Mouse (Mus musculus) naive thymus-derived CD4-positive, alpha-beta T cell, adult 2 months (primary cell): ENCODE measurements around the gene Dynlt3.
"Not testable (repeated sequence)": the region's sequence is repeated elsewhere in the genome, so short reads cannot be mapped to it uniquely, and the experiment has no call there.

ENCODE experiments used
- DNase-seq: peaks from one replicate; pipeline ENCODE4 v3.0.0-alpha.2; 2011; ENCODE audit warnings: low read depth

The Dynlt3 gene

GRCm38 (mm10) chrX:9662391-9663111 is at the start of gene Dynlt3:
Gene Dynlt3 (minus strand): TSS chrX:9663003.
- peak; percentile 72 for DNase-seq

- DNase-seq = no peak
Observed at GRCm38 (mm10) chrX:9699815-9700214, 37.0 kb upstream of the Dynlt3 start.

- DNase-seq = no peak
Observed at GRCm38 (mm10) chrX:9695997-9696396, 33.2 kb upstream of the Dynlt3 start.

GRCm38 (mm10) chrX:9672040-9672439 is 9.2 kb upstream of the Dynlt3 start:
- DNase-seq = no peak

- DNase-seq = no peak
Observed at GRCm38 (mm10) chrX:9671418-9671817, 8.6 kb upstream of the Dynlt3 start.

GRCm38 (mm10) chrX:9652806-9653205 is 10.0 kb downstream of the Dynlt3 start:
- no peak for DNase-seq

- DNase-seq = not testable (repeated sequence)
Observed at GRCm38 (mm10) chrX:9640594-9640993, 22.2 kb downstream of the Dynlt3 start.

- not testable (repeated sequence) for DNase-seq
Observed at GRCm38 (mm10) chrX:9640126-9640525, 22.7 kb downstream of the Dynlt3 start.
